Mouse (Mus musculus): ENCODE data around the gene Vmn2r75.
"Not testable (repeated sequence)": the region's sequence is repeated elsewhere in the genome, so short reads cannot be mapped to it uniquely, and the experiment has no call there.

The Vmn2r75 gene

GRCm38 (mm10) chr7:86171678-86172077, at the start of gene Vmn2r75:
Gene Vmn2r75, minus strand, starts transcription at chr7:86171778.
- not testable (repeated sequence) for TF ChIP-seq GATA4 (IDR thresholded peaks at IDR 0.05; ENCODE audit: insufficient replicate concordance, low read length)

- no peak for TF ChIP-seq GATA4 (IDR thresholded peaks at IDR 0.05; ENCODE audit: insufficient replicate concordance, low read length)
Observed at GRCm38 (mm10) chr7:86211345-86211744, 39.8 kb upstream of the Vmn2r75 start.
